Mouse (Mus musculus) heart, embryonic 16.5 days (tissue): ENCODE measurements around the gene Cby3. TPM values are rescaled to one million over a fixed set of nuclear protein-coding genes. Genes with fewer than 3 reads are reported as not detected.
A peak's percentile ranks its signal among the peaks of the same experiment; 100 is the strongest.

ENCODE experiments used
- ATAC-seq: fragments of 200-750 bp; cut with Nextera tagmentation; replicated peaks from 2 replicates; pipeline ENCODE4 v1.8.0; 2017; ENCODE audit warnings: moderate number of reproducible peaks; ENCODE audit not compliant: insufficient read depth, low FRiP score; ENCODE audit errors: extremely low read depth
- H3K27ac ChIP-seq: fragments of 300-500 bp; sonication (generic); 2 replicates; pipeline ENCODE4 v1.5.1; 2014; ENCODE audit warnings: mild to moderate bottlenecking, low read length, control low read depth, moderate library complexity
- H3K27me3 ChIP-seq: fragments of 300-500 bp; sonication (generic); 2 replicates; pipeline ENCODE4 v1.6.1; 2014; ENCODE audit warnings: low read length, mixed read lengths; ENCODE audit not compliant: control insufficient read depth, insufficient read depth
- H3K36me3 ChIP-seq: fragments of 300-500 bp; sonication (generic); 2 replicates; pipeline ENCODE4 v1.6.1; 2014; ENCODE audit not compliant: control insufficient read depth, insufficient read depth
- H3K4me1 ChIP-seq: fragments of 300-500 bp; sonication (generic); 2 replicates; pipeline ENCODE4 v1.6.1; 2014; ENCODE audit warnings: low read length, mixed read lengths; ENCODE audit not compliant: control insufficient read depth, insufficient read depth
- H3K4me2 ChIP-seq: fragments of 300-500 bp; sonication (generic); 2 replicates; pipeline ENCODE4 v1.6.1; 2014; ENCODE audit warnings: low read depth, mild to moderate bottlenecking, control low read depth, low read length
- H3K4me3 ChIP-seq: fragments of 300-500 bp; sonication (generic); 2 replicates; pipeline ENCODE4 v1.5.1; 2014; ENCODE audit warnings: mild to moderate bottlenecking, control low read depth, low read length
- H3K9ac ChIP-seq: fragments of 300-500 bp; sonication (generic); 2 replicates; pipeline ENCODE4 v1.6.1; 2014; ENCODE audit warnings: low read length, control low read depth
- H3K9me3 ChIP-seq: fragments of 300-500 bp; sonication (generic); replicated peaks from 2 replicates; pipeline ENCODE4 v1.6.1; 2016; ENCODE audit warnings: low read length; ENCODE audit not compliant: control insufficient read depth
- WGBS: fragments of 180-500 bp; shearing (Covaris S2); extraction: QIAGEN DNeasy Blood & Tissue Kit; methylation state at CpG from one replicate; pipeline ENCODE4 v1.1.7; 2014; 5-methylcytosine and 5-hydroxymethylcytosine counted together
- polyA plus RNA-seq: library from polyadenylated mRNA; unstranded; fragments of >200 nt; fragmentation: Nextera tagmentation; extraction: Ambion mirVana; gene quantifications from 2 replicates; pipeline ENCODE4 v1.2.1, GENCODE M21; 2015

The Cby3 gene
- polyA plus RNA-seq, 1 experiment from 2014 or later, result not detected

DNA sequence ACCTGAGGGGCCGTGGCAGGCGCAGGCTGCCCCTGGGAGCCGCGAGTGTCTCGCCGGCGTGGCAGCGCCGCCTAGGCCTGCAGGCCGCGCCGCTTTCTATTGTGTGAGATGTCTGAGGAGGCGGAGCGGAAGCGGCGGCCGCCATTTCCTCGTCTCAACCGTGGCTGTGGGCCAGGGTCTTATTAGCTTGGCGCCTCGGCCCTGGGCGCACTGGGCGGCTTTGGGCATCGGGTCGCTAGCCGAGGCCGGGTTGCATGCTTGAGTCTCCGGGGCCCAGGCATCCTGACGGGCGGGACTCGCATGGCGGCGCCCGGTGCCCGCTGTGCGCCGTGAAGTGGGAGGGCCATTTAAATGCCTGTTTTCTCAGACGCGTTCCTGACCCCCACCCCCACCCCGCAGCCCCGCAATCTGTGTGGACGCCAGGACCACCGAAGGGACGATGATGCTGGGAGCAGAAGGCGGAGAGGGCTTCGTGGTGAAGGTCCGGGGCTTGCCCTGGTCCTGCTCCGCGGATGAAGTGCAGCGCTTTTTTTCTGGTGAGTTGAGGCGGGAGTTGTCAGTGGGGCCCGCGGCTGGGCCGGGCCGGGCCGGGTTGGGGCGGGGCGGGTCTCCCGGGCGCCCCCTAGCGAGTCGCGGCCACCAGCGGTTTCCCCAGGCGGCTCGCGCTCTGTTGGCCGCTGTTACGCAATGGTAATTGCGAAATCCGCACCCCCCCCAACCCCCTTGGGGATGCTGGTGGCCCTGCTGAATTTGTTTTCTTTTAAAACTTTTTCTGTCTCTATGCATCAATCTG lies 23.8 kb downstream of the Cby3 start:
- Histone ChIP-seq H3K27ac (peak overlapping the region; percentile 100), H3K36me3 (peaks cover 19% of the 10 kb centered on the region), H3K9me3 (no peaks in the 10 kb centered on the region), H3K4me3 (peak overlapping the region; percentile 91), H3K9ac (peak overlapping the region; percentile 98), H3K4me1 (peaks cover 22% of the 10 kb centered on the region), H3K27me3 (no peaks in the 10 kb centered on the region), H3K4me2 (peak overlapping the region; percentile 77)
- under 1% methylated on average over 71 of the region's 71 CpGs for WGBS
- ATAC-seq, result peak; percentile 73

DNA sequence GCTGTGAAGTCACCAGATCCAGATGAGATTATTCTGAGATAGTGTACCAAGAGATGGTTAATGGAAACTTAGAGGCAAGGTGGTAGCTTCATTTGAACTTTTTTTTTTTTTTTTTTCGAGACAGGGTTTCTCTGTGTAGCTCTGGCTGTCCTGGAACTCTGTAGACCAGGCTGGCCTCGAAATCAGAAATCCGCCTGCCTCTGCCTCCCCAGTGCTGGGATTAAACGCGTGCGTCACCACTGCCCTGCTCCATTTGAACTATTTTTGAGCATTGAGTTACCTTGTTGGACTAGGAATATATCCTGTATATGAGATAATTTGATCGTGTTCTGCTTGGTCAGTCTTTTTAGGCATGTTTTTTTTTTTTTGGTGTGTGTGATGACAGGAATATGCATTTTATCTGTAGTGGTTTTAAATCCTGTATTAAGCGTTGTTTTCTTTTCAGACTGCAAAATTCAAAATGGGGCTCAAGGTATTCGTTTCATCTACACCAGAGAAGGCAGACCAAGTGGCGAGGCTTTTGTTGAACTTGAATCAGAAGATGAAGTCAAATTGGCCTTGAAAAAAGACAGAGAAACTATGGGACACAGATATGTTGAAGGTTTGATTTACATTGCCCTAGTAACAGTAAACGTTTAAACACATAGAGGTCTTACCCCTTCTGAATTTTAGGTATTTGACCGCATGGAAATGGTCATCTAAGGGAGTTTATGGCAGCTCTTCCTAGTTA lies 24.9 kb downstream of the Cby3 start:
- peak overlapping the region; percentile 98 for H3K9ac ChIP-seq
- peaks cover 24% of the 10 kb centered on the region for H3K36me3 ChIP-seq
- 53% methylated on average over 12 of the region's 12 CpGs for WGBS
- no peak overlapping the region for H3K27ac ChIP-seq
- H3K4me2 ChIP-seq, result peak overlapping the region; percentile 77
- no peaks in the 10 kb centered on the region for H3K27me3 ChIP-seq
- ATAC-seq, result no peak
- peaks cover 22% of the 10 kb centered on the region for H3K4me1 ChIP-seq
- H3K9me3 ChIP-seq, result no peaks in the 10 kb centered on the region
- peak overlapping the region; percentile 91 for H3K4me3 ChIP-seq

DNA sequence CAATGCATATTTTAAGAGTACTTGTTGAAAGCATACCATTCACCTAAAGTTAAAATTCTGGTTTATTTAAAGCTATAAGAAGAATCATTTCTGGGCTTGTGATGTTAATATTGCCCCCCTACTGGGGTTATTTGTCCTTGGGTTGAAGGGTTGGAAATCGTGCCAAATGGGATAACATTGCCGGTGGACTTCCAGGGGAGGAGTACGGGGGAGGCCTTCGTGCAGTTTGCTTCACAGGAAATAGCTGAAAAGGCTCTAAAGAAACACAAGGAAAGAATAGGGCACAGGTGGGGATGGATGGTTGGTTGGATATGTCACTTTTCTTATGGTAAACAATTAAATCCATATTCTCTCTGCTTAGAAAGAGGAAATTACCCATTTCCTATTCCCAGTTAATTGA lies 27.0 kb downstream of the Cby3 start:
- peaks cover 17% of the 10 kb centered on the region for H3K4me1 ChIP-seq
- H3K9ac ChIP-seq, result peak overlapping the region; percentile 38; the same call in 1 of the 2 replicates
- no peaks in the 10 kb centered on the region for H3K9me3 ChIP-seq
- no peak overlapping the region for H3K27ac ChIP-seq
- no peaks in the 10 kb centered on the region for H3K27me3 ChIP-seq
- WGBS, result 12% methylated on average over 4 of the region's 4 CpGs
- H3K36me3 ChIP-seq, result peaks cover 33% of the 10 kb centered on the region
- no peak for ATAC-seq
- H3K4me3 ChIP-seq, result peak overlapping the region; percentile 36
- peak overlapping the region; percentile 60 for H3K4me2 ChIP-seq

GRCm38 (mm10) chr11:50387167-50387679 lies 33.0 kb downstream of the Cby3 start:
- 71% methylated on average over 3 of the region's 3 CpGs for WGBS
- no peaks in the 10 kb centered on the region for H3K27me3 ChIP-seq
- peaks cover 10% of the 10 kb centered on the region for H3K4me1 ChIP-seq
- no peaks in the 10 kb centered on the region for H3K9me3 ChIP-seq
- ATAC-seq, result no peak
- peaks cover 50% of the 10 kb centered on the region for H3K36me3 ChIP-seq
- no peak overlapping the region for H3K4me2 ChIP-seq
- no peak overlapping the region for H3K9ac ChIP-seq
- no peak overlapping the region for H3K4me3 ChIP-seq
- peak overlapping the region; percentile 35; the same call in 1 of the 2 replicates for H3K27ac ChIP-seq

- H3K27ac ChIP-seq, result peak overlapping the region; percentile 35
- peaks cover 46% of the 10 kb centered on the region for H3K36me3 ChIP-seq
- no peak overlapping the region for H3K4me2 ChIP-seq
- ATAC-seq, result no peak
- H3K4me1 ChIP-seq, result peaks cover 10% of the 10 kb centered on the region
- H3K9me3 ChIP-seq, result no peaks in the 10 kb centered on the region
- 76% methylated on average over 4 of the region's 4 CpGs for WGBS
- no peak overlapping the region for H3K9ac ChIP-seq
- H3K27me3 ChIP-seq, result no peaks in the 10 kb centered on the region
- no peak overlapping the region for H3K4me3 ChIP-seq
Observed at GRCm38 (mm10) chr11:50387697-50388096, 33.4 kb downstream of the Cby3 start.

- H3K36me3 ChIP-seq, result peaks cover 45% of the 10 kb centered on the region
- peaks cover 10% of the 10 kb centered on the region for H3K4me1 ChIP-seq
- H3K27me3 ChIP-seq, result no peaks in the 10 kb centered on the region
- no peak overlapping the region for H3K9ac ChIP-seq
- no peak overlapping the region; the same call in 1 of the 2 replicates for H3K27ac ChIP-seq
- 92% methylated on average over 3 of the region's 3 CpGs for WGBS
- no peak for ATAC-seq
- H3K4me3 ChIP-seq, result no peak overlapping the region
- H3K9me3 ChIP-seq, result no peaks in the 10 kb centered on the region
- H3K4me2 ChIP-seq, result no peak overlapping the region
Observed at GRCm38 (mm10) chr11:50388217-50388929, 34.1 kb downstream of the Cby3 start.

DNA sequence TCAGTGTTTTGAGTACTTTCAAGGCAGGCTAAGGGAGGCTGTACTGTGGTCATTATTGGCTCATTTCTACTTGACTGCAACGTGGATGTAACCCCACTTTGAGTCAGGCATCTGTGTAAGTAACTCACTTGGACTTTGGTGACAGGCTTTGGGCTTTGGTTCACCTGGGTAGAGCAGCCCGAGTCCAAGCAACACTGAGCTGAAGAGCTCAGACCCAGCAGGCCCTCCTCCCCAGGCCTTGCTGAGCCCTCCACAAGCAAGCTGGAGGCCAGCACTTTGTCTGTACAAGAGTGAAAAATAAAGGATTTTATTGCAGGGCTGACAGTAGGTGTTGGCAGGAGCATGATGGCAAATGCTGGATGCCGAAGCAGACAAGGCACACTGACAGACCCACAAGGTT lies 34.7 kb downstream of the Cby3 start:
- H3K27me3 ChIP-seq, result no peaks in the 10 kb centered on the region
- H3K9ac ChIP-seq, result no peak overlapping the region
- no peak overlapping the region for H3K4me2 ChIP-seq
- no peak overlapping the region for H3K4me3 ChIP-seq
- 62% methylated on average over 3 of the region's 3 CpGs for WGBS
- H3K9me3 ChIP-seq, result no peaks in the 10 kb centered on the region
- no peak overlapping the region for H3K27ac ChIP-seq
- no peak for ATAC-seq
- peaks cover 45% of the 10 kb centered on the region for H3K36me3 ChIP-seq
- H3K4me1 ChIP-seq, result peaks cover 10% of the 10 kb centered on the region

DNA sequence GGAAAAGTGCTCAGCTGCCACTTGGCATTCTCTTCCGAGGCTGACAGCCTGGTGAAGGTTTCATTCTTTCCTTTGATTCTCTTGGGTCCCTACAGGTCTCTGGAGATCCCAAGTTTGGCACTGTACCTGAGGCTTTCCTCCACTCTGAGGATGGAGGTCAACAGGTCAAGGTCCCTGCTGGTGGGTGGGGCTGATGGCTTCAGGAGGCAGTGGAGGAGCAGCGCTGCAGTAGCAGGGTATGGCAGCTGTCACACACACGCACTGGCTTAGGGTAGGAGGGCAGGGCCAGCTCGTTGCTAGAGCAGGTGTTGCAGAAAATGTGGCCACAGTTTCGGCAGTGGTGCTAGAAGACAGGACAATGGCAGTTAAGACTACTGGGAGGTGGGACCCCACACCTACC lies 35.4 kb downstream of the Cby3 start:
- WGBS, result 67% methylated on average over 5 of the region's 5 CpGs
- no peak overlapping the region for H3K9ac ChIP-seq
- peaks cover 47% of the 10 kb centered on the region for H3K36me3 ChIP-seq
- H3K4me1 ChIP-seq, result peaks cover 10% of the 10 kb centered on the region
- no peak overlapping the region for H3K4me2 ChIP-seq
- H3K9me3 ChIP-seq, result no peaks in the 10 kb centered on the region
- no peak overlapping the region for H3K27ac ChIP-seq
- ATAC-seq, result no peak
- no peak overlapping the region for H3K4me3 ChIP-seq
- H3K27me3 ChIP-seq, result no peaks in the 10 kb centered on the region
